Mouse (Mus musculus) CH12.LX (cell line): Measurements from ENCODE around the gene Rcn1. TPM values are rescaled to one million over a fixed set of nuclear protein-coding genes. Genes with fewer than 3 reads are reported as not detected.

Experiments used
- DNase-seq: peaks from one replicate; pipeline ENCODE4 v3.0.0-alpha.2; 2013; ENCODE audit errors: extremely low read depth
- H3K27ac ChIP-seq: 2 replicates; pipeline ENCODE4 v1.5.1; 2012; ENCODE audit warnings: low read depth, mild to moderate bottlenecking, control low read depth, moderate library complexity; ENCODE audit not compliant: insufficient read depth
- H3K27me3 ChIP-seq: replicated peaks from 2 replicates; pipeline ENCODE3; 2012; ENCODE audit warnings: inconsistent platforms
- H3K36me3 ChIP-seq, 2 experiments: replicated peaks in 1 of 2; 2 replicates each; pipeline versions ENCODE3 to v1.6.1; 2012; ENCODE audit warnings: inconsistent platforms in 1 of 2, low read length in 1 of 2, mild to moderate bottlenecking in 1 of 2, mixed read lengths in 1 of 2, moderate library complexity in 1 of 2; ENCODE audit not compliant: control insufficient read depth in 1 of 2, insufficient read depth in 1 of 2
- H3K4me1 ChIP-seq, 2 experiments: 2 replicates each; pipeline ENCODE4 v1.6.1; 2012; ENCODE audit warnings: inconsistent platforms in 1 of 2, moderate library complexity in 1 of 2; ENCODE audit not compliant: insufficient read depth in 2 of 2, control insufficient read depth in 1 of 2
- H3K4me2 ChIP-seq: 2 replicates; pipeline ENCODE4 v1.6.1; 2012; ENCODE audit warnings: low read depth, mild to moderate bottlenecking, control low read depth; ENCODE audit not compliant: poor library complexity, insufficient read depth, severe bottlenecking
- H3K4me3 ChIP-seq, 3 experiments: fragments of 150-350 bp in 1 of 3; sonication (generic) in 1 of 3; replicated peaks in 1 of 3; 2 replicates each; pipeline versions ENCODE3 to v1.5.1; 2011 to 2012; ENCODE audit warnings: low read depth in 2 of 3, low read length in 2 of 3, mild to moderate bottlenecking in 2 of 3, moderate library complexity in 2 of 3, control low read depth in 1 of 3, improper control_type of control experiment in 1 of 3, inconsistent platforms in 1 of 3, mixed read lengths in 1 of 3; ENCODE audit not compliant: poor library complexity in 1 of 3
- H3K79me2 ChIP-seq: replicated peaks from 2 replicates; pipeline ENCODE4 v1.6.1; 2012; ENCODE audit warnings: mild to moderate bottlenecking, moderate library complexity; ENCODE audit not compliant: control insufficient read depth, poor library complexity, insufficient read depth, severe bottlenecking; ENCODE audit errors: extremely low read depth
- H3K9ac ChIP-seq: 2 replicates; pipeline ENCODE4 v1.6.1; 2012; ENCODE audit warnings: low read depth, mild to moderate bottlenecking, control low read depth, moderate library complexity; ENCODE audit not compliant: insufficient read depth
- H3K9me3 ChIP-seq: replicated peaks from 2 replicates; pipeline ENCODE3; 2012; ENCODE audit warnings: low read length, inconsistent platforms, mixed read lengths
- CHD2 ChIP-seq: IDR thresholded peaks from 2 replicates; pipeline ENCODE4 v1.6.1; 2011; ENCODE audit warnings: low read length, improper control_type of control experiment
- CTCF ChIP-seq, 2 experiments: IDR thresholded peaks in 1 of 2; conservative IDR thresholded peaks in 1 of 2; 2 replicates each; pipeline ENCODE4 v1.5.1; 2011 to 2012; ENCODE audit warnings: low read depth in 2 of 2, low read length in 2 of 2, improper control_type of control experiment in 1 of 2, inconsistent platforms in 1 of 2, mild to moderate bottlenecking in 1 of 2, moderate library complexity in 1 of 2
- ELF1 ChIP-seq: IDR thresholded peaks from 2 replicates; pipeline ENCODE4 v1.6.1; 2014; ENCODE audit warnings: low read depth, mild to moderate bottlenecking, inconsistent platforms, low read length, improper control_type of control experiment
- ETS1 ChIP-seq: conservative IDR thresholded peaks from 2 replicates; pipeline ENCODE4 v1.6.1; 2012; ENCODE audit warnings: low read depth, mild to moderate bottlenecking, inconsistent platforms, low read length, improper control_type of control experiment, moderate library complexity
- GABPA ChIP-seq: IDR thresholded peaks from 2 replicates; pipeline ENCODE4 v1.6.1; 2012; ENCODE audit warnings: low read depth, low read length, improper control_type of control experiment, inconsistent platforms; ENCODE audit not compliant: insufficient replicate concordance
- MAFK ChIP-seq: IDR thresholded peaks from 2 replicates; pipeline ENCODE4 v1.6.1; 2011; ENCODE audit warnings: low read length, improper control_type of control experiment; ENCODE audit not compliant: insufficient replicate concordance
- MEF2A ChIP-seq: IDR thresholded peaks from 2 replicates; pipeline ENCODE4 v1.6.1; 2014; ENCODE audit warnings: low read depth, mild to moderate bottlenecking, inconsistent platforms, low read length, improper control_type of control experiment, borderline replicate concordance
- MXI1 ChIP-seq: IDR thresholded peaks from 2 replicates; pipeline ENCODE4 v1.6.1; 2011; ENCODE audit warnings: mild to moderate bottlenecking, low read depth, low read length, improper control_type of control experiment
- NELFE ChIP-seq: IDR thresholded peaks from 2 replicates; pipeline ENCODE4 v1.6.1; 2011; ENCODE audit warnings: low read depth, low read length, improper control_type of control experiment
- NRF1 ChIP-seq: IDR thresholded peaks from 2 replicates; pipeline ENCODE4 v1.6.1; 2014; ENCODE audit warnings: low read depth, mild to moderate bottlenecking, inconsistent platforms, low read length, improper control_type of control experiment, moderate library complexity
- PAX5 ChIP-seq: IDR thresholded peaks from 2 replicates; pipeline ENCODE4 v1.6.1; 2012; ENCODE audit warnings: low read length, inconsistent platforms, mixed read lengths
- RAD21 ChIP-seq: IDR thresholded peaks from 2 replicates; pipeline ENCODE4 v1.6.1; 2011; ENCODE audit warnings: low read depth, mild to moderate bottlenecking, low read length, improper control_type of control experiment, moderate library complexity
- TBP ChIP-seq: conservative IDR thresholded peaks from 2 replicates; pipeline ENCODE4 v1.6.1; 2011; ENCODE audit warnings: low read depth, low read length, improper control_type of control experiment
- UBTF ChIP-seq: IDR thresholded peaks from 2 replicates; pipeline ENCODE4 v1.6.1; 2012; ENCODE audit warnings: low read depth, mild to moderate bottlenecking, inconsistent platforms, low read length, improper control_type of control experiment, moderate library complexity
- USF1 ChIP-seq: IDR thresholded peaks from 2 replicates; pipeline ENCODE4 v1.6.1; 2014; ENCODE audit warnings: low read depth, mild to moderate bottlenecking, inconsistent platforms, low read length, improper control_type of control experiment
- ZC3H11A ChIP-seq: IDR thresholded peaks from 2 replicates; pipeline ENCODE4 v1.6.1; 2012; ENCODE audit warnings: low read depth, mild to moderate bottlenecking, inconsistent platforms, low read length, improper control_type of control experiment
- ZKSCAN1 ChIP-seq: IDR thresholded peaks from 2 replicates; pipeline ENCODE4 v1.6.1; 2012; ENCODE audit warnings: low read depth, inconsistent platforms, low read length, improper control_type of control experiment, borderline replicate concordance
- ZNF384 ChIP-seq: IDR thresholded peaks from 2 replicates; pipeline ENCODE4 v1.6.1; 2012; ENCODE audit warnings: low read depth, low read length, improper control_type of control experiment, inconsistent platforms
- dilution Hi-C: fragments of 300-500 bp; cut with MboI; formaldehyde crosslinking; loops from 2 replicates; pipeline ENCODE4 v1.14.3; 2020; ENCODE audit warnings: low sequenced_read_pairs; ENCODE audit not compliant: extremely low pct_unique_long_range_greater_than_20kb, extremely low pct_ligation_motif_present
- in situ Hi-C: fragments of 300-500 bp; cut with MboI; formaldehyde crosslinking; loops from 3 replicates; pipeline ENCODE4 v1.14.3; 2019; ENCODE audit warnings: low sequenced_read_pairs, low pct_ligation_motif_present, low pct_unique_long_range_greater_than_20kb, mixed read lengths
- polyA plus RNA-seq: library from polyadenylated mRNA; unstranded; fragments of >175 nt; gene quantifications from 2 replicates; pipeline ENCODE4 v1.2.1, GENCODE M21; 2012; ENCODE audit warnings: low read depth; ENCODE audit not compliant: insufficient read length
- total RNA-seq, 2 experiments: library from RNA; depleted of rRNA; stranded (reverse); fragments of 300-350 nt in 1 of 2; fragments of >200 nt in 1 of 2; gene quantifications; 2 replicates each; pipeline ENCODE4 v1.2.3; 2012 to 2014

Gene Rcn1
- total and polyA plus RNA-seq, 3 experiments: 10.5 to 23.4 (median 22.8) TPM

DNA sequence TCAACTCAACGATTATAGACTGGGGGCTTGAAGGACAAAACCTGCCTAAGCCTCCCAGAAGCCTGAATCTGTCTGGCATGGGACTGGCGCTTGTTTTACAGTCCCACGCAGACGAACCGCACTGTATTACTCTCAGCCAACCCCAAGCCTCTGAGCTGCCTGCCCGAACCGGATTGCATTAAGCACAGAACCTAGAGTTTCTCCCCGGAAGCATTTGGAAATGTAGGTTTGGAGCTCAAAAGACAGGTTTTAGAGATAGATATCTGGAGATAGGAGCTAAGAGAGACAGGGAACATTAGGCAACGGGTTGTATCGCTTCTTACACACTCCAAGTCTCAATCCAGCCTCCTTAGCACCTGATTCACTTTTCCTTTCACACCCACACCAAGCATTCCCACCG lies 25.5 kb downstream of the Rcn1 start:
- no peak overlapping the region for H3K27ac ChIP-seq
- in situ Hi-C loops (no loop called here), dilution Hi-C loops (no loop called here)
- no peaks in the 10 kb centered on the region for H3K36me3 ChIP-seq
- H3K79me2 ChIP-seq: no peaks in the 10 kb centered on the region
- TF ChIP-seq MXI1: no peak
- no peak overlapping the region for H3K4me3 ChIP-seq
- no peaks in the 10 kb centered on the region for H3K27me3 ChIP-seq
- no peak overlapping the region for H3K9ac ChIP-seq
- DNase-seq: no peak
- no peak overlapping the region for H3K4me2 ChIP-seq
- H3K9me3 ChIP-seq: no peaks in the 10 kb centered on the region
- H3K4me1 ChIP-seq: peaks cover 2 to 6% of the 10 kb centered on the region in 2 experiments; a peak in 3 of 4 replicates

DNA sequence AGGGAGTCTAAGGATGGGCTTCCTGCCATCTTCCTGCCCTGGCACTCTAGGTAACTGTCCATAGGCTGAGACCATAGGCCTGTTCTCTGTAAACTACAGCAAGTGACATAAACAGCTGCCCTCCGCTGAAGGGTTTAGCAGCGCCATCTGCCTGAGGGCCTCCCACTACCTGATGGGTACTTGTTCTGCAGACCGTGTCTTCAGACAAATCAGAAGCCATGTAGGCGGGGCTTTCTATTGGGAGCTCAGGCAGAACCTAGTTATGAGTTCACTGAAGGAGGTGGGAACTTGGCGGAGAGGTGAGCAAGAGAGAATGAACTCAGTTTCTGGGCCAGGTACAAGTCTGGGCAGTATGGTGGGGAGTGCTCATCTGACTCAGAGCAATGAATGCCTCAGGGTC lies 26.4 kb downstream of the Rcn1 start:
- TF ChIP-seq CTCF (conservative IDR thresholded peaks at IDR 0.05 in 1 of 2, IDR thresholded peaks at IDR 0.05 in 1 of 2; ENCODE audit: low read depth in 2 of 2, low read length in 2 of 2) (peak in 1 of 2 experiments; percentile 31; a peak in 2 of 4 replicates), GABPA (no peak), MAFK (no peak), CHD2 (no peak), ZKSCAN1 (no peak), ELF1 (no peak), ZNF384 (no peak)
- Histone ChIP-seq H3K79me2 (no peaks in the 10 kb centered on the region), H3K27me3 (no peaks in the 10 kb centered on the region), H3K9ac (no peak overlapping the region), H3K4me2 (peak overlapping the region; percentile 12), H3K36me3 (no peaks in the 10 kb centered on the region), H3K27ac (no peak overlapping the region), H3K4me1 (peaks cover 2 to 6% of the 10 kb centered on the region in 2 experiments; a peak in 3 of 4 replicates), H3K9me3 (no peaks in the 10 kb centered on the region), H3K4me3 (no peak overlapping the region)
- dilution Hi-C loops: no loop called here
- in situ Hi-C loops: no loop called here
- DNase-seq: peak; percentile 43

DNA sequence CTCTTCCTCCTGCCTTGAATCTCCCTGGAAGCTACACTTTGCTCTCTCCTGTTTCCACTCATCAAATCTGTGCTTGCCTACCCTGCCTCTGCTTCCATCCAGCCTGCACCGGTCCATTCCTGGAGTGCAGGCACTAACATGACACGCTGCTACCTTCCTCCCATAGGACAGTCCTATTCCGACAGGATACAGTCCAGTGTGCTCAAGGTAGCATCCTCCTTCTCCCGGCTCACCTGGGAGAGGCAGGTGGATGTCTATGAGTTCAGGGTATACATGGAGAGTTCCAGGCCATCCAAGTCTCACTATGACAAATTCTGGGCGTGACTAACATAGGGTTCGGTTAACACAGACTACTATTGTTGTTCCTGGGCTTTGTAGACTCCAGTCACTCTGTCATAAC lies 27.0 kb downstream of the Rcn1 start:
- Histone ChIP-seq H3K4me1 (peaks cover 2 to 6% of the 10 kb centered on the region in 2 experiments; a peak in 3 of 4 replicates), H3K9me3 (no peaks in the 10 kb centered on the region), H3K27me3 (no peaks in the 10 kb centered on the region), H3K79me2 (no peaks in the 10 kb centered on the region)
- no peak for DNase-seq
- TF ChIP-seq ZC3H11A: no peak
- TF ChIP-seq ELF1: no peak
- TF ChIP-seq NRF1: no peak
- no peak for TF ChIP-seq ETS1
- TF ChIP-seq ZKSCAN1: no peak
- no peak for TF ChIP-seq NELFE
- no peak for TF ChIP-seq USF1
- TF ChIP-seq UBTF: no peak
- no peak for TF ChIP-seq GABPA
- no peak for TF ChIP-seq RAD21
- TF ChIP-seq ZNF384: no peak
- TF ChIP-seq MXI1: no peak
- TF ChIP-seq TBP: no peak
- TF ChIP-seq PAX5: no peak
- TF ChIP-seq MEF2A: no peak
- TF ChIP-seq, all 38 proteins: peak for 0
- Histone ChIP-seq H3K4me3 (no peak overlapping the region), H3K9ac (no peak overlapping the region), H3K36me3 (no peaks in the 10 kb centered on the region), H3K27ac (no peak overlapping the region), H3K4me2 (no peak overlapping the region)
- in situ Hi-C loops: no loop called here
- dilution Hi-C loops: no loop called here
